Mouse (Mus musculus): ENCODE results near the gene 5430419D17Rik. TPM values are rescaled to one million over a fixed set of nuclear protein-coding genes. Genes with fewer than 3 reads are reported as not detected.

Gene 5430419D17Rik
- polyA plus RNA-seq, 1 experiment = 0.27 TPM

- no peak for TF ChIP-seq MYOD1 (IDR thresholded peaks at IDR 0.05; ENCODE audit: control insufficient read depth, insufficient read length, low read depth)
- TF ChIP-seq CTCF (IDR thresholded peaks at IDR 0.05; ENCODE audit: control insufficient read depth, insufficient read depth, insufficient read length) = no peak
- H3K36me3 ChIP-seq (ENCODE audit: control insufficient read depth, insufficient read depth) = no peaks in the 10 kb centered on the region
- H3K79me2 ChIP-seq (ENCODE audit: control insufficient read depth, insufficient read depth) = no peaks in the 10 kb centered on the region
- H3K27me3 ChIP-seq (ENCODE audit: control insufficient read depth, insufficient read depth, insufficient read length) = no peaks in the 10 kb centered on the region
- no peak overlapping the region for H3ac ChIP-seq (ENCODE audit: control insufficient read depth, insufficient read length, low read depth)
- no peaks in the 10 kb centered on the region for H3K79me3 ChIP-seq (ENCODE audit: low read depth)
- no peak overlapping the region for H3K4me3 ChIP-seq (ENCODE audit: insufficient read depth, poor library complexity, severe bottlenecking)
Measured at GRCm38 (mm10) chr7:131331688-131332087, 157.5 kb downstream of the 5430419D17Rik start.

GRCm38 (mm10) chr7:131333564-131333963 is 159.4 kb downstream of the 5430419D17Rik start, which contains the start of gene Fam24a:
Gene Fam24a, plus strand, starts transcription at chr7:131333864.
- Histone ChIP-seq H3K36me3 (ENCODE audit: control insufficient read depth, insufficient read depth) (peaks cover 4% of the 10 kb centered on the region), H3K4me3 (ENCODE audit: insufficient read depth, poor library complexity, severe bottlenecking) (no peak within 1 kb of the TSS), H3K27me3 (ENCODE audit: control insufficient read depth, insufficient read depth, insufficient read length) (no peaks in the 10 kb centered on the region), H3K79me2 (ENCODE audit: control insufficient read depth, insufficient read depth) (no peaks in the 10 kb centered on the region), H3ac (ENCODE audit: control insufficient read depth, insufficient read length, low read depth) (no peak within 1 kb of the TSS), H3K79me3 (ENCODE audit: low read depth) (no peaks in the 10 kb centered on the region)
- no peak for TF ChIP-seq MYOG (IDR thresholded peaks at IDR 0.05; ENCODE audit: control insufficient read depth, extremely low read depth, insufficient read length)
- no peak for TF ChIP-seq MYOD1 (IDR thresholded peaks at IDR 0.05; ENCODE audit: control insufficient read depth, insufficient read length, low read depth)
- TF ChIP-seq MAX (IDR thresholded peaks at IDR 0.05) = no peak
- no peak for TF ChIP-seq CEBPB (IDR thresholded peaks at IDR 0.05; ENCODE audit: low read depth)
- TF ChIP-seq CTCF (IDR thresholded peaks at IDR 0.05; ENCODE audit: control insufficient read depth, insufficient read depth, insufficient read length) = no peak
- TF ChIP-seq FOSL1 (IDR thresholded peaks at IDR 0.05; ENCODE audit: insufficient read depth, low read length, poor library complexity, severe bottlenecking) = no peak

GRCm38 (mm10) chr7:131337502-131338068 is 163.4 kb downstream of the 5430419D17Rik start:
- TF ChIP-seq CTCF (IDR thresholded peaks at IDR 0.05; ENCODE audit: control insufficient read depth, insufficient read depth, insufficient read length) = no peak
- no peak for TF ChIP-seq USF1 (IDR thresholded peaks at IDR 0.05; ENCODE audit: low read depth)
- no peak for TF ChIP-seq MYOG (IDR thresholded peaks at IDR 0.05; ENCODE audit: control insufficient read depth, extremely low read depth, insufficient read length)
- no peak for TF ChIP-seq MAX (IDR thresholded peaks at IDR 0.05)
- no peak for TF ChIP-seq MYOD1 (IDR thresholded peaks at IDR 0.05; ENCODE audit: control insufficient read depth, insufficient read length, low read depth)
- TF ChIP-seq FOSL1 (IDR thresholded peaks at IDR 0.05; ENCODE audit: insufficient read depth, low read length, poor library complexity, severe bottlenecking) = no peak
- no peak for TF ChIP-seq CEBPB (IDR thresholded peaks at IDR 0.05; ENCODE audit: low read depth)
- Histone ChIP-seq H3K79me3 (ENCODE audit: low read depth) (no peaks in the 10 kb centered on the region), H3ac (ENCODE audit: control insufficient read depth, insufficient read length, low read depth) (no peak overlapping the region), H3K79me2 (ENCODE audit: control insufficient read depth, insufficient read depth) (no peaks in the 10 kb centered on the region), H3K27me3 (ENCODE audit: control insufficient read depth, insufficient read depth, insufficient read length) (no peaks in the 10 kb centered on the region), H3K4me3 (ENCODE audit: insufficient read depth, poor library complexity, severe bottlenecking) (no peak overlapping the region), H3K36me3 (ENCODE audit: control insufficient read depth, insufficient read depth) (peaks cover 16% of the 10 kb centered on the region)

- TF ChIP-seq USF1 (IDR thresholded peaks at IDR 0.05; ENCODE audit: low read depth) = no peak
- TF ChIP-seq FOSL1 (IDR thresholded peaks at IDR 0.05; ENCODE audit: insufficient read depth, low read length, poor library complexity, severe bottlenecking) = no peak
- no peak for TF ChIP-seq MYOG (IDR thresholded peaks at IDR 0.05; ENCODE audit: control insufficient read depth, extremely low read depth, insufficient read length)
- no peak for TF ChIP-seq MAX (IDR thresholded peaks at IDR 0.05)
- no peak for TF ChIP-seq CEBPB (IDR thresholded peaks at IDR 0.05; ENCODE audit: low read depth)
- TF ChIP-seq CTCF (IDR thresholded peaks at IDR 0.05; ENCODE audit: control insufficient read depth, insufficient read depth, insufficient read length) = no peak
- H3K4me3 ChIP-seq (ENCODE audit: insufficient read depth, poor library complexity, severe bottlenecking) = no peak overlapping the region
- H3K27me3 ChIP-seq (ENCODE audit: control insufficient read depth, insufficient read depth, insufficient read length) = no peaks in the 10 kb centered on the region
- no peaks in the 10 kb centered on the region for H3K79me2 ChIP-seq (ENCODE audit: control insufficient read depth, insufficient read depth)
- peaks cover 43% of the 10 kb centered on the region for H3K36me3 ChIP-seq (ENCODE audit: control insufficient read depth, insufficient read depth)
- no peaks in the 10 kb centered on the region for H3K79me3 ChIP-seq (ENCODE audit: low read depth)
- no peak overlapping the region for H3ac ChIP-seq (ENCODE audit: control insufficient read depth, insufficient read length, low read depth)
Measured at GRCm38 (mm10) chr7:131345856-131346541, 171.8 kb downstream of the 5430419D17Rik start.

Other genes starting within 250 kb of the 5430419D17Rik start
- gene Htra1, start 238.3 kb upstream of the 5430419D17Rik start, polyA plus RNA-seq (2012; fragmentation: generic; extraction: Trizol) = 74.8 TPM
- not detected for gene Dmbt1, start 142.3 kb upstream of the 5430419D17Rik start, polyA plus RNA-seq (2012; fragmentation: generic; extraction: Trizol)
- not detected for gene 4933402N03Rik, start 28.1 kb upstream of the 5430419D17Rik start, polyA plus RNA-seq (2012; fragmentation: generic; extraction: Trizol)
- not detected for gene Cuzd1, start 147.9 kb downstream of the 5430419D17Rik start, polyA plus RNA-seq (2012; fragmentation: generic; extraction: Trizol)
- gene Fam24b, start 155.1 kb downstream of the 5430419D17Rik start, polyA plus RNA-seq (2012; fragmentation: generic; extraction: Trizol) = 0.07 TPM
- gene Fam24a, start 159.5 kb downstream of the 5430419D17Rik start, polyA plus RNA-seq (2012; fragmentation: generic; extraction: Trizol) = not detected
- 12.3 TPM for gene 2310057M21Rik, start 188.4 kb downstream of the 5430419D17Rik start, polyA plus RNA-seq (2012; fragmentation: generic; extraction: Trizol)
- gene Pstk, start 196.7 kb downstream of the 5430419D17Rik start, polyA plus RNA-seq (2012; fragmentation: generic; extraction: Trizol) = 26.7 TPM
- 4.2 TPM for gene Ikzf5, start 236.1 kb downstream of the 5430419D17Rik start, polyA plus RNA-seq (2012; fragmentation: generic; extraction: Trizol)
- gene Acadsb, start 236.2 kb downstream of the 5430419D17Rik start, polyA plus RNA-seq (2012; fragmentation: generic; extraction: Trizol) = 3.5 TPM

All from C2C12 (cell line).